Mouse (Mus musculus): ENCODE measurements around the gene Mrrf.

GRCm38 (mm10) chr2:36102559-36102946 is 33.6 kb upstream of the Mrrf start:
- no peak for TF ChIP-seq FLI1 (IDR thresholded peaks at IDR 0.05; ENCODE audit: low read length)
- TF ChIP-seq GATA1 (IDR thresholded peaks at IDR 0.05; ENCODE audit: borderline replicate concordance, low read length): no peak
